Mouse (Mus musculus) brown adipose tissue, adult 24 weeks (tissue): ENCODE results near the gene Fmnl3. TPM values are rescaled to one million over a fixed set of nuclear protein-coding genes. Genes with fewer than 3 reads are reported as not detected.

Experiments
- H3K27ac ChIP-seq: fragments of 200-500 bp; replicated peaks from 2 replicates; pipeline ENCODE4 v1.5.1; 2012; ENCODE audit warnings: low read depth, mild to moderate bottlenecking, low read length
- H3K4me1 ChIP-seq: fragments of 200-500 bp; 2 replicates; pipeline ENCODE4 v1.6.1; 2012; ENCODE audit warnings: low read length, mixed read lengths; ENCODE audit not compliant: control insufficient read depth, insufficient read depth, insufficient read length
- H3K4me3 ChIP-seq: fragments of 200-500 bp; 2 replicates; pipeline ENCODE4 v1.5.1; 2012; ENCODE audit warnings: low read depth, mild to moderate bottlenecking, low read length, moderate library complexity; ENCODE audit not compliant: insufficient read depth
- polyA plus RNA-seq: library from polyadenylated mRNA; stranded (reverse); fragments of >200 nt; gene quantifications from 2 replicates; pipeline ENCODE4 v1.2.4, GENCODE M21; 2012; ENCODE audit not compliant: missing spikeins, insufficient read depth, insufficient read length

Gene Fmnl3
- 3.6 and 6.7 TPM in 2 replicates for polyA plus RNA-seq

- peak within 1 kb of the TSS; percentile 91 for H3K4me3 ChIP-seq
- peaks cover 2% of the 10 kb centered on the region; the same call in 1 of the 2 replicates for H3K4me1 ChIP-seq
- H3K27ac ChIP-seq = peak within 1 kb of the TSS; percentile 95
Measured at GRCm38 (mm10) chr15:99370259-99370691, at the start of gene Fmnl3. Gene Fmnl3 (minus strand): TSS chr15:99370482.

- Histone ChIP-seq H3K4me1 (peaks cover 7% of the 10 kb centered on the region), H3K27ac (no peak overlapping the region), H3K4me3 (no peak overlapping the region)
Measured at GRCm38 (mm10) chr15:99417692-99418271, 47.5 kb upstream of the Fmnl3 start.

GRCm38 (mm10) chr15:99416957-99417356 lies 46.7 kb upstream of the Fmnl3 start:
- no peak overlapping the region for H3K27ac ChIP-seq
- no peak overlapping the region for H3K4me3 ChIP-seq
- peaks cover 7% of the 10 kb centered on the region for H3K4me1 ChIP-seq

- Histone ChIP-seq H3K27ac (no peak overlapping the region), H3K4me3 (no peak overlapping the region)
Measured at GRCm38 (mm10) chr15:99416348-99416882, 46.1 kb upstream of the Fmnl3 start.

GRCm38 (mm10) chr15:99415793-99416192 lies 45.5 kb upstream of the Fmnl3 start:
- Histone ChIP-seq H3K27ac (no peak overlapping the region), H3K4me3 (no peak overlapping the region)

More at GRCm38 (mm10) chr15:99416348-99416882, 46.1 kb upstream of the Fmnl3 start:
- peaks cover 4% of the 10 kb centered on the region for H3K4me1 ChIP-seq

GRCm38 (mm10) chr15:99411747-99412146 lies 41.5 kb upstream of the Fmnl3 start:
- no peaks in the 10 kb centered on the region for H3K4me1 ChIP-seq
- H3K4me3 ChIP-seq = no peak overlapping the region
- H3K27ac ChIP-seq = no peak overlapping the region

More at GRCm38 (mm10) chr15:99415793-99416192, 45.5 kb upstream of the Fmnl3 start:
- H3K4me1 ChIP-seq = peaks cover 2% of the 10 kb centered on the region

GRCm38 (mm10) chr15:99408845-99409244 lies 38.6 kb upstream of the Fmnl3 start:
- no peaks in the 10 kb centered on the region for H3K4me1 ChIP-seq

GRCm38 (mm10) chr15:99406986-99407570 lies 36.8 kb upstream of the Fmnl3 start:
- Histone ChIP-seq H3K4me3 (no peak overlapping the region), H3K4me1 (no peaks in the 10 kb centered on the region), H3K27ac (no peak overlapping the region)

More at GRCm38 (mm10) chr15:99408845-99409244, 38.6 kb upstream of the Fmnl3 start:
- Histone ChIP-seq H3K27ac (no peak overlapping the region), H3K4me3 (no peak overlapping the region)

- H3K4me3 ChIP-seq = no peak overlapping the region
- H3K27ac ChIP-seq = no peak overlapping the region
- H3K4me1 ChIP-seq = peaks cover 3% of the 10 kb centered on the region; the same call in 1 of the 2 replicates
Measured at GRCm38 (mm10) chr15:99405150-99405549, 34.9 kb upstream of the Fmnl3 start.

GRCm38 (mm10) chr15:99403159-99403889 lies 33.0 kb upstream of the Fmnl3 start:
- Histone ChIP-seq H3K4me1 (peaks cover 18% of the 10 kb centered on the region), H3K4me3 (no peak overlapping the region), H3K27ac (no peak overlapping the region)

- Histone ChIP-seq H3K27ac (no peak overlapping the region), H3K4me1 (peaks cover 30% of the 10 kb centered on the region), H3K4me3 (no peak overlapping the region)
Measured at GRCm38 (mm10) chr15:99400602-99401001, 30.3 kb upstream of the Fmnl3 start.

- peaks cover 33% of the 10 kb centered on the region for H3K4me1 ChIP-seq
- H3K27ac ChIP-seq = peak overlapping the region; percentile 27
Measured at GRCm38 (mm10) chr15:99399503-99400245, 29.4 kb upstream of the Fmnl3 start.

GRCm38 (mm10) chr15:99397622-99398021 lies 27.3 kb upstream of the Fmnl3 start:
- no peak overlapping the region for H3K27ac ChIP-seq
- H3K4me1 ChIP-seq = peaks cover 33% of the 10 kb centered on the region
- no peak overlapping the region for H3K4me3 ChIP-seq

More at GRCm38 (mm10) chr15:99399503-99400245, 29.4 kb upstream of the Fmnl3 start:
- peak overlapping the region; percentile 7; the same call in 1 of the 2 replicates for H3K4me3 ChIP-seq

- Histone ChIP-seq H3K27ac (peak overlapping the region; percentile 0; the same call in 1 of the 2 replicates), H3K4me3 (peak overlapping the region; percentile 7; the same call in 1 of the 2 replicates), H3K4me1 (peaks cover 33% of the 10 kb centered on the region)
Measured at GRCm38 (mm10) chr15:99396875-99397274, 26.6 kb upstream of the Fmnl3 start.
